Mouse (Mus musculus) embryonic facial prominence, embryonic 10.5 days (tissue): Measurements from ENCODE around the gene Lcor. TPM values are rescaled to one million over a fixed set of nuclear protein-coding genes. Genes with fewer than 3 reads are reported as not detected.

ENCODE experiments used
- DNase-seq: peaks from one replicate; pipeline ENCODE4 v3.0.0-alpha.2; 2017; ENCODE audit warnings: low spot score
- H3K27ac ChIP-seq: fragments of 300-500 bp; sonication (generic); replicated peaks from 2 replicates; pipeline ENCODE4 v1.5.1; 2016; ENCODE audit warnings: mild to moderate bottlenecking
- H3K27me3 ChIP-seq: fragments of 300-500 bp; sonication (generic); replicated peaks from 2 replicates; pipeline ENCODE4 v1.6.1; 2016; ENCODE audit warnings: low read depth, mild to moderate bottlenecking; ENCODE audit not compliant: poor library complexity, severe bottlenecking
- H3K36me3 ChIP-seq: fragments of 300-500 bp; sonication (generic); replicated peaks from 2 replicates; pipeline ENCODE4 v1.6.1; 2016; ENCODE audit warnings: mild to moderate bottlenecking, moderate library complexity
- H3K4me1 ChIP-seq: fragments of 300-500 bp; sonication (generic); 2 replicates; pipeline ENCODE4 v1.6.1; 2016
- H3K4me3 ChIP-seq: fragments of 300-500 bp; sonication (generic); 2 replicates; pipeline ENCODE4 v1.5.1; 2016; ENCODE audit warnings: mild to moderate bottlenecking, moderate library complexity
- H3K9me3 ChIP-seq: fragments of 300-500 bp; sonication (generic); 2 replicates; pipeline ENCODE4 v1.6.1; 2016; ENCODE audit warnings: mild to moderate bottlenecking
- WGBS: fragments of 180-500 bp; shearing (Covaris S2); methylation state at CpG from one replicate; pipeline ENCODE4 v1.1.7; 2016; 5-methylcytosine and 5-hydroxymethylcytosine counted together
- polyA plus RNA-seq: library from polyadenylated mRNA; unstranded; fragments of >200 nt; fragmentation: Nextera tagmentation; extraction: Ambion mirVana; gene quantifications from 2 replicates; pipeline ENCODE4 v1.2.1, GENCODE M21; 2016

Gene Lcor
- polyA plus RNA-seq, 1 experiment from 2014 or later: 14.6 TPM

DNA sequence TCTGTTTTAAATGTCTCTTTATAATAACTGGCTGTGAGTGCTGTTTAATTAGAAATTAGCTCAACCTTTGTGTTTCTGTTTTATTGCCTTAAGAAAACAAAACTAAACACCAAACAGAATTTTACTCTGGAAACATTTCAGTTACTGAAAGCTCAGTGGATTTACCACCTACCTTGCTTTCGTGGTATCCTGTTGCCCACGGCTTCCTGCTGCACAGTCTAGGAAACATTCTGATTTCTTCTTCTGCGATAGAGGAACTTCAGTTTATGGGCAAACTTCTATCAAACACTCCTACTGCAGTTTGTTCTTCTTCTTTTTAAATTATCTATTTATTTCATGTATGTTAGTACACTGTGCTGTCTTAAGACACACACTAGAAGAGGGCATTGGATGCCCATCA lies 46.7 kb downstream of the Lcor start:
- Histone ChIP-seq H3K4me3 (no peak overlapping the region), H3K36me3 (peaks cover 4% of the 10 kb centered on the region; the same call in 1 of the 2 replicates), H3K4me1 (no peaks in the 10 kb centered on the region), H3K27ac (no peak overlapping the region), H3K27me3 (no peaks in the 10 kb centered on the region), H3K9me3 (no peaks in the 10 kb centered on the region)
- WGBS: 94% methylated on average over 3 of the region's 3 CpGs
- DNase-seq: no peak

GRCm38 (mm10) chr19:41534021-41534420 lies 51.6 kb downstream of the Lcor start:
- Histone ChIP-seq H3K27me3 (no peaks in the 10 kb centered on the region), H3K36me3 (peaks cover 20% of the 10 kb centered on the region), H3K9me3 (no peaks in the 10 kb centered on the region), H3K27ac (no peak overlapping the region), H3K4me3 (no peak overlapping the region), H3K4me1 (no peaks in the 10 kb centered on the region)
- 84% methylated on average over 3 of the region's 3 CpGs for WGBS
- DNase-seq: no peak

GRCm38 (mm10) chr19:41556981-41557380 lies 74.5 kb downstream of the Lcor start:
- no peak overlapping the region for H3K4me3 ChIP-seq
- peaks cover 62% of the 10 kb centered on the region for H3K36me3 ChIP-seq
- peaks cover 8% of the 10 kb centered on the region; the same call in 1 of the 2 replicates for H3K4me1 ChIP-seq
- H3K27ac ChIP-seq: no peak overlapping the region
- H3K27me3 ChIP-seq: no peaks in the 10 kb centered on the region
- no peak for DNase-seq
- H3K9me3 ChIP-seq: no peaks in the 10 kb centered on the region
- 85% methylated on average over 4 of the region's 4 CpGs for WGBS

- H3K36me3 ChIP-seq: peaks cover 60% of the 10 kb centered on the region
- DNase-seq: no peak
- WGBS: 90% methylated on average over 4 of the region's 4 CpGs
These were observed 75.1 kb downstream of the Lcor start for GRCm38 (mm10) chr19:41557491-41557890.

GRCm38 (mm10) chr19:41558891-41559486 lies 76.6 kb downstream of the Lcor start:
- no peak overlapping the region for H3K4me3 ChIP-seq
- peaks cover 16% of the 10 kb centered on the region for H3K4me1 ChIP-seq
- no peak for DNase-seq
- no peaks in the 10 kb centered on the region for H3K27me3 ChIP-seq
- H3K36me3 ChIP-seq: peaks cover 46% of the 10 kb centered on the region
- no peaks in the 10 kb centered on the region for H3K9me3 ChIP-seq
- WGBS: 89% methylated on average over 9 of the region's 9 CpGs
- no peak overlapping the region for H3K27ac ChIP-seq

More at GRCm38 (mm10) chr19:41557491-41557890, 75.1 kb downstream of the Lcor start:
- Histone ChIP-seq H3K4me1 (peaks cover 8% of the 10 kb centered on the region; the same call in 1 of the 2 replicates), H3K9me3 (no peaks in the 10 kb centered on the region), H3K4me3 (no peak overlapping the region), H3K27ac (no peak overlapping the region), H3K27me3 (no peaks in the 10 kb centered on the region)

GRCm38 (mm10) chr19:41560856-41561255 lies 78.4 kb downstream of the Lcor start:
- Histone ChIP-seq H3K4me3 (no peak overlapping the region), H3K4me1 (peaks cover 16% of the 10 kb centered on the region), H3K27me3 (no peaks in the 10 kb centered on the region), H3K9me3 (no peaks in the 10 kb centered on the region), H3K27ac (no peak overlapping the region), H3K36me3 (peaks cover 39% of the 10 kb centered on the region)
- 80% methylated on average over 3 of the region's 3 CpGs for WGBS
- DNase-seq: no peak

GRCm38 (mm10) chr19:41568791-41569190 lies 86.4 kb downstream of the Lcor start:
- 77% methylated on average over 2 of the region's 2 CpGs for WGBS
- Histone ChIP-seq H3K36me3 (no peaks in the 10 kb centered on the region), H3K27ac (no peak overlapping the region), H3K4me1 (peaks cover 11% of the 10 kb centered on the region), H3K9me3 (no peaks in the 10 kb centered on the region), H3K4me3 (no peak overlapping the region), H3K27me3 (no peaks in the 10 kb centered on the region)
- no peak for DNase-seq

DNA sequence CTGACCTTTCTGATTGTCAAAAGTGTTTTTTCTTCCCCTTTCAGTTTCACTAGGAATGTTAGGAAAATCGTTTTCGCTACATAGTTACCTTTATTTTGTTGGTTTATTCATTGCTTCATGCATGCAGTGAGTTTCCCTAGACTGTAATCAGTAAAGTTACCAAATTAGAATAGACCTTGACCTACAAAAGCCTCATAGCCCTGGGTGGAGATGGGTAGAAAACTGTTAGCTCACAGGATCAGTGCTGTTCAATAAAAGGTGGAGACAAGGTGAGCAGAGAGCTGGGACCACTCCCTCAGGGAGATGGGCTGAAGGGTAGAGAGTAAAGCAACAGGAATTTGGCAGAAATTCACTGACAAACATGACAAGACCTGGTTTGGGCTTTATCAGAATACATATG lies 91.3 kb downstream of the Lcor start:
- Histone ChIP-seq H3K9me3 (no peaks in the 10 kb centered on the region), H3K4me3 (no peak overlapping the region), H3K4me1 (peaks cover 14% of the 10 kb centered on the region), H3K36me3 (no peaks in the 10 kb centered on the region), H3K27me3 (no peaks in the 10 kb centered on the region), H3K27ac (no peak overlapping the region)
- no peak for DNase-seq
- 93% methylated on average over 2 of the region's 2 CpGs for WGBS

- no peak for DNase-seq
- no peak overlapping the region for H3K27ac ChIP-seq
- H3K4me1 ChIP-seq: peaks cover 10% of the 10 kb centered on the region
- no peak overlapping the region for H3K4me3 ChIP-seq
- H3K27me3 ChIP-seq: no peaks in the 10 kb centered on the region
- H3K9me3 ChIP-seq: no peaks in the 10 kb centered on the region
- peaks cover 13% of the 10 kb centered on the region for H3K36me3 ChIP-seq
These were observed 95.1 kb downstream of the Lcor start for GRCm38 (mm10) chr19:41577576-41577975.

GRCm38 (mm10) chr19:41579311-41579920 lies 97.0 kb downstream of the Lcor start:
- peaks cover 3% of the 10 kb centered on the region; the same call in 1 of the 2 replicates for H3K4me1 ChIP-seq
- H3K27ac ChIP-seq: no peak overlapping the region
- peaks cover 31% of the 10 kb centered on the region for H3K36me3 ChIP-seq
- H3K4me3 ChIP-seq: no peak overlapping the region
- WGBS: 92% methylated on average over 4 of the region's 4 CpGs
- DNase-seq: no peak
- no peaks in the 10 kb centered on the region for H3K9me3 ChIP-seq
- H3K27me3 ChIP-seq: no peaks in the 10 kb centered on the region

DNA sequence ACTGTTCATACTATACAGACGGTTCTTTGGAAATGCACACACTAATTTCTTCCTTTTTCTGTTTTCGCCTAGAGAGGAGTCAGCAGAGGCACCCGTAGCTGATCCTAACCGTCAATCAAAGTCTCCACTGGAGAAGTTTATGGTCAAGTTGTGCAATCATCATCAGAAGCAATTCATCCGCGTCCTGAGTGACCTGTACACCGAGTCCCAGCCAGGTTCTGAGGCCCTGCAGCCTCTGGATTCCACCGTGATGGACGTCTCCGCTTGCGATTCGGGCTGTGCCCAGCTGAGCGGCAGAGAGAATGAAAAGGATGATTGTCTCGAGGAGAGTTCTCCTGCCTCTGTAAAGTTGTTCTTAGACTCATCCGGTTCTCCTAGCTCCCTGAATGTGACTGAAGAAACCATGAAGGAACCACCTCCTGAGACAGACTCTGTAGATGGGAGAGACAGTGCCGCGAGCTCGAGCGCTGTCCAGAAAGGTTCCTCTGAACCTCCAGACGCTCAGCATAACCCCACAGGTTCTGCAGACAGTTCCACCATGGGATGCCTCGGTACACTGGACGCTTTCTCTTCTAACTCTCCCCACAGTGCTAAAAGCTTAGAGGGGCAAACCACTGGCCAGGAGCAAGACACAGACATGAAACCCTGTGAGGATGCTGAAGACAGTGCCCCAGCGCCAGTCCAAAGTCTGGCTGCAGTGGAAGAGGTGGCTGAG lies 99.4 kb downstream of the Lcor start, which contains the start of gene Gm340:
Gene Gm340, plus strand, starts transcription at position 665 of the 715 bp plus-strand sequence.
- WGBS: 93% methylated on average over 23 of the region's 23 CpGs
- no peak for DNase-seq
- H3K4me3 ChIP-seq: no peak within 1 kb of the TSS
- H3K9me3 ChIP-seq: no peaks in the 10 kb centered on the region
- no peak within 1 kb of the TSS for H3K27ac ChIP-seq
- H3K4me1 ChIP-seq: peaks cover 12% of the 10 kb centered on the region; the same call in 1 of the 2 replicates
- H3K27me3 ChIP-seq: no peaks in the 10 kb centered on the region
- H3K36me3 ChIP-seq: peaks cover 55% of the 10 kb centered on the region

DNA sequence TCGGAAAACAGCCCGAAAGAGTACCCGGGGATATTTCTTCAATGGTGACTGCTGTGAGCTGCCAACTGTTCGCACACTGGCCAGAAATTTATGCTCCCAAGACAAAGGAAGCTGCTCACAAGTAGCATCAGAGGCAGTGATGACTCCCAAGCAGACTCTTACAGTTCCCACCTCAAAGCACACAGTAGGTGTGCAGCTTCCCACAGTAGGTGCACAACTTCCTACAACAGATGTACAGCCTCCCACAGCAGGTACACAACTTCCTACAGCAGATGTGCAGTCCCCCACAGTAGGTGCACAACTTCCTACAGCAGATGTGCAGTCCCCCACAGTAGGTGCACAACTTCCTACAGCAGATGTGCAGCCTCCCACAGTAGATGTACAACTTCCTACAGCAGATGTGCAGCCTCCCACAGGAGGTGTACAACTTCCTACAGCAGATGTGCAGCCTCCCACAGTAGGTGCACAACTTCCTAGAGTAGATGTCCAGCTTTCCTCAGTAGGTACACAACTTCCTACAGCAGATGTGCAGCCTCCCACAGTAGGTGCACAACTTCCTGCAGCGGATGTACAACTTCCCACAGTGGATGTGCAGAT lies 100.6 kb downstream of the Lcor start:
- H3K9me3 ChIP-seq: no peaks in the 10 kb centered on the region
- no peak for DNase-seq
- no peak overlapping the region for H3K27ac ChIP-seq
- H3K4me1 ChIP-seq: peaks cover 12% of the 10 kb centered on the region; the same call in 1 of the 2 replicates
- H3K4me3 ChIP-seq: no peak overlapping the region
- H3K36me3 ChIP-seq: peaks cover 55% of the 10 kb centered on the region
- H3K27me3 ChIP-seq: no peaks in the 10 kb centered on the region
- WGBS: 96% methylated on average over 5 of the region's 5 CpGs
